Mouse (Mus musculus) heart, postnatal 36 days (tissue): ENCODE measurements around the gene Ubqln4. TPM values are rescaled to one million over a fixed set of nuclear protein-coding genes. Genes with fewer than 3 reads are reported as not detected.

Experiments
- DNase-seq, 2 experiments: peaks; one replicate each; pipeline ENCODE4 v3.0.0; 2021 to 2022
- intact Hi-C: fragments of 180-260 bp; cut with DNase I; formaldehyde crosslinking; loops from one replicate; pipeline ENCODE4 v1.15.1; 2025
- total RNA-seq, 2 experiments: library from RNA; stranded (reverse); gene quantifications; 2 replicates each; pipeline ENCODE4 v1.2.3; 2021

Gene Ubqln4
- total RNA-seq, result 10 to 100 TPM; 65.0 to 75.6 TPM

GRCm38 (mm10) chr3:88553525-88553879 lies at the start of gene Ubqln4:
Gene Ubqln4 (plus strand): TSS chr3:88553758.
- peak; percentile 97 to 98 for DNase-seq
- intact Hi-C loops, result loop anchor here (2.0 to 10.0 kb wide), 3 partner anchors 23 to 1701 kb away; partner anchors contain the start of gene Crtc2

- no peak for DNase-seq
- intact Hi-C loops, result no loop called here
Measured at GRCm38 (mm10) chr3:88503881-88504746, 49.4 kb upstream of the Ubqln4 start.

- intact Hi-C loops, result no loop called here
- DNase-seq, result no peak
Measured at GRCm38 (mm10) chr3:88505081-88505480, 48.5 kb upstream of the Ubqln4 start.

- intact Hi-C loops, result no loop called here
- peak in 1 of 2 experiments; percentile 3 for DNase-seq
Measured at GRCm38 (mm10) chr3:88505765-88506164, 47.8 kb upstream of the Ubqln4 start.

- intact Hi-C loops, result no loop called here
- no peak for DNase-seq
Measured at GRCm38 (mm10) chr3:88509250-88509649, 44.3 kb upstream of the Ubqln4 start.

- peak; percentile 88 to 90 for DNase-seq
- intact Hi-C loops, result loop anchor here (1.0 kb wide), 1 partner anchor 12 kb away; no protein-coding TSS in a partner anchor
Measured at GRCm38 (mm10) chr3:88509692-88510420, 43.7 kb upstream of the Ubqln4 start, which contains the start of gene Lmna. Gene Lmna (minus strand): TSS chr3:88509956.

- DNase-seq, result peak in 1 of 2 experiments; percentile 21
- intact Hi-C loops, result loop anchor here (1.0 kb wide), 1 partner anchor 12 kb away; no protein-coding TSS in a partner anchor
Measured at GRCm38 (mm10) chr3:88510421-88511289, 42.9 kb upstream of the Ubqln4 start.

GRCm38 (mm10) chr3:88511559-88511958 lies 42.0 kb upstream of the Ubqln4 start:
- DNase-seq, result no peak
- intact Hi-C loops, result no loop called here

GRCm38 (mm10) chr3:88512141-88512895 lies 41.2 kb upstream of the Ubqln4 start:
- no peak for DNase-seq
- intact Hi-C loops, result no loop called here

- intact Hi-C loops, result no loop called here
- DNase-seq, result no peak
Measured at GRCm38 (mm10) chr3:88512896-88513545, 40.5 kb upstream of the Ubqln4 start.

- no peak for DNase-seq
- intact Hi-C loops, result no loop called here
Measured at GRCm38 (mm10) chr3:88513546-88514115, 39.9 kb upstream of the Ubqln4 start.

GRCm38 (mm10) chr3:88514231-88515094 lies 39.1 kb upstream of the Ubqln4 start:
- DNase-seq, result peak in 1 of 2 experiments; percentile 6
- intact Hi-C loops, result no loop called here

- intact Hi-C loops, result no loop called here
- DNase-seq, result no peak
Measured at GRCm38 (mm10) chr3:88515095-88515386, 38.5 kb upstream of the Ubqln4 start.

- DNase-seq, result no peak
- intact Hi-C loops, result no loop called here
Measured at GRCm38 (mm10) chr3:88516407-88516806, 37.2 kb upstream of the Ubqln4 start.

GRCm38 (mm10) chr3:88518411-88518810 lies 35.1 kb upstream of the Ubqln4 start:
- DNase-seq, result no peak
- intact Hi-C loops, result no loop called here

- intact Hi-C loops, result no loop called here
- no peak for DNase-seq
Measured at GRCm38 (mm10) chr3:88520078-88520477, 33.5 kb upstream of the Ubqln4 start.

- intact Hi-C loops, result no loop called here
- no peak for DNase-seq
Measured at GRCm38 (mm10) chr3:88521156-88521555, 32.4 kb upstream of the Ubqln4 start.

- peak; percentile 76 to 85 for DNase-seq
- intact Hi-C loops, result loop anchor here (1.0 kb wide), 3 partner anchors 12 to 39 kb away; no protein-coding TSS in a partner anchor
Measured at GRCm38 (mm10) chr3:88521803-88522331, 31.7 kb upstream of the Ubqln4 start.
